Mouse (Mus musculus) cerebellum, postnatal 10 days (tissue): ENCODE results near the gene Vmn2r21.
"Not testable (repeated sequence)": the region's sequence is repeated elsewhere in the genome, so short reads cannot be mapped to it uniquely, and the experiment has no call there.

ENCODE experiments used
- DNase-seq, 2 experiments: peaks; one replicate each; pipeline ENCODE4 v3.0.0; 2021; ENCODE audit warnings: mixed read lengths in 2 of 2

Gene Vmn2r21

GRCm38 (mm10) chr6:123533306-123533705, at the start of gene Vmn2r21:
Gene Vmn2r21 (minus strand): TSS chr6:123533406.
- DNase-seq: not testable (repeated sequence)

GRCm38 (mm10) chr6:123574698-123575097, 41.5 kb upstream of the Vmn2r21 start:
- DNase-seq: not testable (repeated sequence)

GRCm38 (mm10) chr6:123539755-123540154, 6.5 kb upstream of the Vmn2r21 start:
- DNase-seq: not testable (repeated sequence)

GRCm38 (mm10) chr6:123522263-123523011, 10.8 kb downstream of the Vmn2r21 start:
- not testable (repeated sequence) for DNase-seq

- not testable (repeated sequence) for DNase-seq
Observed at GRCm38 (mm10) chr6:123473045-123473444, 60.2 kb downstream of the Vmn2r21 start.

- DNase-seq: not testable (repeated sequence)
Observed at GRCm38 (mm10) chr6:123472458-123472987, 60.7 kb downstream of the Vmn2r21 start.

GRCm38 (mm10) chr6:123468651-123469050, 64.6 kb downstream of the Vmn2r21 start:
- not testable (repeated sequence) for DNase-seq
